Mouse (Mus musculus) intestine, postnatal 0 days (tissue): ENCODE measurements around the gene Smarcd1. TPM values are rescaled to one million over a fixed set of nuclear protein-coding genes. Genes with fewer than 3 reads are reported as not detected.

Experiments
- ATAC-seq: fragments of 200-750 bp; cut with Nextera tagmentation; 2 replicates; pipeline ENCODE4 v1.8.0; 2017; ENCODE audit warnings: mild to moderate bottlenecking, moderate TSS enrichment, moderate library complexity
- H3K27ac ChIP-seq: fragments of 300-500 bp; sonication (generic); 2 replicates; pipeline ENCODE4 v1.5.1; 2014; ENCODE audit warnings: mild to moderate bottlenecking, low read depth, low read length, moderate library complexity
- H3K27me3 ChIP-seq: fragments of 300-500 bp; sonication (generic); replicated peaks from 2 replicates; pipeline ENCODE4 v1.6.1; 2014; ENCODE audit warnings: low read length, mixed read lengths; ENCODE audit not compliant: control insufficient read depth, insufficient read depth
- H3K36me3 ChIP-seq: fragments of 300-500 bp; sonication (generic); 2 replicates; pipeline ENCODE4 v1.6.1; 2014; ENCODE audit warnings: mild to moderate bottlenecking, moderate library complexity; ENCODE audit not compliant: control insufficient read depth, insufficient read depth
- H3K4me1 ChIP-seq: fragments of 300-500 bp; sonication (generic); replicated peaks from 2 replicates; pipeline ENCODE4 v1.6.1; 2014; ENCODE audit warnings: antibody characterized with exemption, low read length, mixed read lengths; ENCODE audit not compliant: control insufficient read depth, insufficient read depth
- H3K4me2 ChIP-seq: fragments of 300-500 bp; sonication (generic); replicated peaks from 2 replicates; pipeline ENCODE4 v1.6.1; 2014; ENCODE audit warnings: low read depth, mild to moderate bottlenecking, moderate library complexity
- H3K4me3 ChIP-seq: fragments of 300-500 bp; sonication (generic); 2 replicates; pipeline ENCODE4 v1.5.1; 2014; ENCODE audit warnings: low read depth, low read length
- H3K9ac ChIP-seq: fragments of 300-500 bp; sonication (generic); 2 replicates; pipeline ENCODE4 v1.6.1; 2014; ENCODE audit warnings: mild to moderate bottlenecking, low read depth, low read length
- H3K9me3 ChIP-seq: fragments of 300-500 bp; sonication (generic); 2 replicates; pipeline ENCODE4 v1.6.1; 2016; ENCODE audit warnings: mixed run types; ENCODE audit not compliant: control insufficient read depth
- CTCF ChIP-seq: sonication (generic); IDR thresholded peaks from 2 replicates; pipeline ENCODE4 v1.5.1; 2016; ENCODE audit warnings: low read depth, mild to moderate bottlenecking, control low read depth, antibody characterized with exemption, moderate library complexity
- WGBS: fragments of 180-500 bp; shearing (Covaris S2); extraction: QIAGEN DNeasy Blood & Tissue Kit; methylation state at CpG from one replicate; pipeline ENCODE4 v1.1.7; 2014; 5-methylcytosine and 5-hydroxymethylcytosine counted together
- polyA plus RNA-seq: library from polyadenylated mRNA; unstranded; fragments of >200 nt; fragmentation: Nextera tagmentation; extraction: Ambion mirVana; gene quantifications from 2 replicates; pipeline ENCODE4 v1.2.1, GENCODE M21; 2015

The Smarcd1 gene
- polyA plus RNA-seq, 1 experiment from 2014 or later, result 13.2 TPM

DNA sequence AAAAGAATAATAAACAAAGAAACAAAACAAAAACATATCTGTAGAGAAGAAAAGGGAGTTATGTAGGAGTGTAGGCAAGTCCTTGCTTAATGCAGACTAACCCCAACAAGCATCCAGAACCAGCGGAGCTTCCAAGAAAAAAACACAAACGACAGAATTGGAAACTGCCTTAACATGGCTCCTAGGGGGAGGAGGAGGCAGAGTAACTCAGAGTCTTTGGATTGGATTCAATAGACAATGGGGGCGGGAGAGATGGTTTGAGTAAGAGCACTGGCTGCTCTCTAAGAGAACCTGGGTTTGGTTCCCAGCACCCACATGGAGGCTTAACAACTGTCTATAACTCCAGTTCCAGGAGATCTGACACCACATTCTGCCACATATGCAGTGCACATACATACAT, 29.7 kb downstream of the Smarcd1 start:
- peaks cover 32% of the 10 kb centered on the region for H3K36me3 ChIP-seq
- no peak overlapping the region for H3K27ac ChIP-seq
- no peaks in the 10 kb centered on the region for H3K27me3 ChIP-seq
- 89% methylated on average over 3 of the region's 3 CpGs for WGBS
- ATAC-seq, result no peak
- 0 out of 2 replicates have a peak, but pooled peaks cover under 1% of the 10 kb centered on the region for H3K4me1 ChIP-seq
- H3K9ac ChIP-seq, result no peak overlapping the region
- H3K9me3 ChIP-seq, result no peaks in the 10 kb centered on the region
- H3K4me2 ChIP-seq, result no peak overlapping the region
- no peak for TF ChIP-seq CTCF
- H3K4me3 ChIP-seq, result no peak overlapping the region

- Histone ChIP-seq H3K4me1 (no peaks in the 10 kb centered on the region), H3K27me3 (no peaks in the 10 kb centered on the region), H3K4me2 (no peak overlapping the region), H3K9me3 (no peaks in the 10 kb centered on the region), H3K9ac (no peak overlapping the region), H3K4me3 (no peak overlapping the region), H3K27ac (no peak overlapping the region), H3K36me3 (peaks cover 35% of the 10 kb centered on the region)
- ATAC-seq, result no peak
- WGBS, result 93% methylated on average over 5 of the region's 5 CpGs
- no peak for TF ChIP-seq CTCF
These were observed 31.3 kb downstream of the Smarcd1 start for GRCm38 (mm10) chr15:99733186-99733585.

DNA sequence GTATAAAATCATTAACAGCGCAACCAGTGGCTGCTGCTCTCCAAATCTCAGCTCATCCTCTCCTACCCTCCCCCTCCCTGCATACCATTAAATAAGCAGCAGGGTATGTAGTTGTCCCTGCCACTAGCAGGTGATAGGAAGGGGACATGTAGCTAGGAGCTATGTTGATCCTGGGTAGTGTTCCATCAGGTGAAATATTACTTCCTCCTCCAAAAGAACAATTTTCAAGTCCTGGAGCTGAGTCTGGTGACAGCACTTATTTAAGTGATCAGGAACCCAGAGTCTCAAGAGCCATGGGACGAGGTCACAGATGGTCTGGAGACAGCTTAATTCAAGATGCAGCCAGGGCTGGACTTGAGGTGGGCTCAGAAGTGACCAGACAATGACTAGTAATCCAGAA, 33.7 kb downstream of the Smarcd1 start:
- 86% methylated on average over 2 of the region's 2 CpGs for WGBS
- no peak overlapping the region for H3K9ac ChIP-seq
- TF ChIP-seq CTCF, result no peak
- no peak for ATAC-seq
- no peaks in the 10 kb centered on the region for H3K4me1 ChIP-seq
- no peaks in the 10 kb centered on the region for H3K9me3 ChIP-seq
- peaks cover 33% of the 10 kb centered on the region for H3K36me3 ChIP-seq
- H3K27me3 ChIP-seq, result no peaks in the 10 kb centered on the region
- no peak overlapping the region for H3K27ac ChIP-seq
- H3K4me3 ChIP-seq, result no peak overlapping the region
- no peak overlapping the region for H3K4me2 ChIP-seq

DNA sequence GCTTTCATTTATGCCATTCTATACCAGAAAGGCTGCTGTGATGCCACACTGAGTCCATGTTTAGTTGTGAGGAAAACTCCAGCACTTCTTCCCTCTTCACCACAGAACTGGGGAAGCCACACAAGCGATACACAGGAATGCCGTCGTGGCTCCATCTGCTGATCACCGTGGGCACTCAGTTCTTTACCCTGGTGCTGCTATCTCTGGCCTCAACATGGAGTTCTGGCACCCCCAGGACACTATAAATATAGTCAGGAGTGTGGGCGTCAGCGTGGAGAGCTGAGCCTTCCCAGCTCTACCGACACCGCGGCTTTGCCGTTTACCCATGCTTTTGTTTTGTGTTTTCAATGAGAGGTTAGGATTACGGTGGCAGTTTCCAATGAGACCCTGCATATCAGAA, 34.7 kb downstream of the Smarcd1 start:
- Histone ChIP-seq H3K9me3 (no peaks in the 10 kb centered on the region), H3K27me3 (no peaks in the 10 kb centered on the region), H3K36me3 (peaks cover 41% of the 10 kb centered on the region), H3K4me2 (no peak overlapping the region), H3K4me3 (no peak overlapping the region), H3K27ac (no peak overlapping the region), H3K9ac (no peak overlapping the region), H3K4me1 (no peaks in the 10 kb centered on the region)
- TF ChIP-seq CTCF, result no peak
- ATAC-seq, result no peak
- 91% methylated on average over 11 of the region's 11 CpGs for WGBS

GRCm38 (mm10) chr15:99740229-99740628, 38.3 kb downstream of the Smarcd1 start:
- Histone ChIP-seq H3K4me2 (no peak overlapping the region), H3K4me1 (no peaks in the 10 kb centered on the region), H3K27ac (no peak overlapping the region), H3K27me3 (no peaks in the 10 kb centered on the region), H3K36me3 (peaks cover 47% of the 10 kb centered on the region), H3K9ac (no peak overlapping the region), H3K4me3 (no peak overlapping the region), H3K9me3 (no peaks in the 10 kb centered on the region)
- ATAC-seq, result no peak
- no peak for TF ChIP-seq CTCF
- WGBS, result 95% methylated on average over 4 of the region's 4 CpGs

- no peak overlapping the region for H3K4me2 ChIP-seq
- no peaks in the 10 kb centered on the region for H3K27me3 ChIP-seq
- no peaks in the 10 kb centered on the region for H3K36me3 ChIP-seq
- no peak overlapping the region for H3K9ac ChIP-seq
- H3K4me1 ChIP-seq, result no peaks in the 10 kb centered on the region
- H3K27ac ChIP-seq, result no peak overlapping the region
- no peak for TF ChIP-seq CTCF
- H3K9me3 ChIP-seq, result no peaks in the 10 kb centered on the region
- no peak for ATAC-seq
- WGBS, result 66% methylated on average over 3 of the region's 3 CpGs
- H3K4me3 ChIP-seq, result no peak overlapping the region
These were observed 52.3 kb downstream of the Smarcd1 start for GRCm38 (mm10) chr15:99754204-99754603.

Other genes starting within 250 kb of the Smarcd1 start
- 1.8 and 2.1 TPM in 2 replicates for gene Nckap5l, start 244.4 kb upstream of the Smarcd1 start, polyA plus RNA-seq
- 12.6 and 13.2 TPM in 2 replicates for gene Bcdin3d, start 227.4 kb upstream of the Smarcd1 start, polyA plus RNA-seq
- 1.5 and 1.6 TPM in 2 replicates for gene Faim2, start 174.0 kb upstream of the Smarcd1 start, polyA plus RNA-seq
- not detected in 2 replicates for gene Aqp2, start 123.1 kb upstream of the Smarcd1 start, polyA plus RNA-seq
- gene Aqp5, start 111.3 kb upstream of the Smarcd1 start, polyA plus RNA-seq, result 0.14 TPM in 1 of 2 replicates, not detected in the other
- gene Aqp6, start 100.7 kb upstream of the Smarcd1 start, polyA plus RNA-seq, result not detected in 2 replicates
- gene Racgap1, start 50.5 kb upstream of the Smarcd1 start, polyA plus RNA-seq, result 23.2 and 25.7 TPM in 2 replicates
- 1.4 and 2.1 TPM in 2 replicates for gene Asic1, start 31.8 kb upstream of the Smarcd1 start, polyA plus RNA-seq
- gene Gm17349, start 3.4 kb downstream of the Smarcd1 start, polyA plus RNA-seq, result 1.2 and 3.0 TPM in 2 replicates
- 124 and 136 TPM in 2 replicates for gene Gpd1, start 15.4 kb downstream of the Smarcd1 start, polyA plus RNA-seq
- 298 and 301 TPM in 2 replicates for gene Cox14, start 23.5 kb downstream of the Smarcd1 start, polyA plus RNA-seq
- 18.7 and 19.2 TPM in 2 replicates for gene Cers5, start 70.8 kb downstream of the Smarcd1 start, polyA plus RNA-seq
- gene Lima1, start 173.3 kb downstream of the Smarcd1 start, polyA plus RNA-seq, result 64.3 and 78.9 TPM in 2 replicates